Mouse (Mus musculus) neural tube, embryonic 15.5 days (tissue): Measurements from ENCODE around the gene Slc9a2. TPM values are rescaled to one million over a fixed set of nuclear protein-coding genes. Genes with fewer than 3 reads are reported as not detected.
A peak's percentile ranks its signal among the peaks of the same experiment; 100 is the strongest.

ENCODE experiments used
- ATAC-seq: fragments of 200-750 bp; cut with Nextera tagmentation; 2 replicates; pipeline ENCODE4 v1.8.0; 2017; ENCODE audit warnings: mild to moderate bottlenecking, moderate TSS enrichment, moderate library complexity; ENCODE audit not compliant: low FRiP score
- H3K27ac ChIP-seq: fragments of 300-500 bp; sonication (generic); replicated peaks from 2 replicates; pipeline ENCODE4 v1.5.1; 2015; ENCODE audit warnings: mild to moderate bottlenecking, inconsistent platforms
- H3K27me3 ChIP-seq: fragments of 300-500 bp; sonication (generic); replicated peaks from 2 replicates; pipeline ENCODE4 v1.6.1; 2015; ENCODE audit warnings: inconsistent platforms
- H3K36me3 ChIP-seq: fragments of 300-500 bp; sonication (generic); 2 replicates; pipeline ENCODE4 v1.6.1; 2015; ENCODE audit warnings: inconsistent platforms
- H3K4me1 ChIP-seq: fragments of 300-500 bp; sonication (generic); 2 replicates; pipeline ENCODE4 v1.6.1; 2015; ENCODE audit warnings: inconsistent platforms
- H3K4me2 ChIP-seq: fragments of 300-500 bp; sonication (generic); 2 replicates; pipeline ENCODE4 v1.6.1; 2015; ENCODE audit warnings: inconsistent platforms, mild to moderate bottlenecking, moderate library complexity
- H3K4me3 ChIP-seq: fragments of 300-500 bp; sonication (generic); replicated peaks from 2 replicates; pipeline ENCODE4 v1.5.1; 2015; ENCODE audit warnings: mild to moderate bottlenecking, inconsistent platforms
- H3K9ac ChIP-seq: fragments of 300-500 bp; sonication (generic); replicated peaks from 2 replicates; pipeline ENCODE4 v1.6.1; 2015; ENCODE audit warnings: mild to moderate bottlenecking, inconsistent platforms
- H3K9me3 ChIP-seq: fragments of 300-500 bp; sonication (generic); replicated peaks from 2 replicates; pipeline ENCODE4 v1.6.1; 2016; ENCODE audit warnings: inconsistent platforms
- WGBS: fragments of 180-500 bp; shearing (Covaris S2); methylation state at CpG from one replicate; pipeline ENCODE4 v1.1.7; 2015; ENCODE audit warnings: mixed read lengths; 5-methylcytosine and 5-hydroxymethylcytosine counted together
- polyA plus RNA-seq: library from polyadenylated mRNA; unstranded; fragments of >200 nt; fragmentation: Nextera tagmentation; extraction: Ambion mirVana; gene quantifications from 2 replicates; pipeline ENCODE4 v1.2.1, GENCODE M21; 2015

Slc9a2 gene
- polyA plus RNA-seq, 1 experiment from 2014 or later = 0.26 TPM

DNA sequence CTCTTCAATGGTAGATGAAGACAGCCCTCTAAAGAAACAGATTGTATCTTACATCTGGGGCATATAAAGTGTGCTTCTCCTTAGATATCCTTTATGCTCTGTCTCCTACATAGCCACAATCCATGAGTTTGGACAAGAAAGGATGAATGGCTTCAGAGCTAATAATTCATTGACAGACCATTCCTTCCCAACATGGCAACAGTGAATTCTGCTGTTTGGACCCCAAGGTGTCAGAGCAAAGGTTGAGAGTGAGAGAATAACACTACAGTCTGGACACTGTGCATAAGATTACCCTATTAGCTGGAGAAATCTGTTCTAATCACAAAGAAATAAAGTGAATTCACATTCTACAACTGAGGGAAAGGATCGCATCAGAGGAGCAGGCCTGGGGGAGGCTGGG, 115.1 kb downstream of the Slc9a2 start:
- no peaks in the 10 kb centered on the region for H3K36me3 ChIP-seq
- no peak overlapping the region for H3K4me3 ChIP-seq
- no peak overlapping the region for H3K4me2 ChIP-seq
- peaks cover 6% of the 10 kb centered on the region for H3K4me1 ChIP-seq
- ATAC-seq = no peak
- H3K27me3 ChIP-seq = no peaks in the 10 kb centered on the region; the same call in 1 of the 2 replicates
- no peaks in the 10 kb centered on the region for H3K9me3 ChIP-seq
- H3K27ac ChIP-seq = no peak overlapping the region
- WGBS = 86% methylated on average over 1 of the region's 1 CpGs
- no peak overlapping the region for H3K9ac ChIP-seq

DNA sequence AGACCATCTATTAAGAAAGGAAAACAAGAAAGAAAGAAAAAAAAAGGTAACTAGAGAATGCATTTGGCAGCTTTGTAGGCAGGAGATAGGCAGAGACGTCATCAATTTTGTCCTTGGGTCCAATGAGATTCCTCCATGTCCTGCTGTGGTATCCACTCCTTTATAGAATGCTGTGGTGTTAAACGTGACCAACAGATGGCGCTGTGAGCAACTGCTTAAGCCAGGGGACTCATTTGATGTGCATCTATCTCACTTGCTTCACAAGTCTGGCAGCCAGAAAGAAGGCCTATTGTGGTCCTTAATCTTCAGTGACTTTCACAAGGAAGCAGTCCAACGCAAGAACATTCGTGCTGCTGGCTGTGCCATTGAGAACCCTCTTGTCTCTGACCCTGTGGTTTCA, 117.0 kb downstream of the Slc9a2 start:
- Histone ChIP-seq H3K4me2 (no peak overlapping the region), H3K4me1 (no peaks in the 10 kb centered on the region), H3K9me3 (no peaks in the 10 kb centered on the region), H3K27ac (no peak overlapping the region), H3K36me3 (no peaks in the 10 kb centered on the region), H3K9ac (no peak overlapping the region), H3K27me3 (no peaks in the 10 kb centered on the region; the same call in 1 of the 2 replicates), H3K4me3 (no peak overlapping the region)
- ATAC-seq = no peak
- 13% methylated on average over 5 of the region's 5 CpGs for WGBS

DNA sequence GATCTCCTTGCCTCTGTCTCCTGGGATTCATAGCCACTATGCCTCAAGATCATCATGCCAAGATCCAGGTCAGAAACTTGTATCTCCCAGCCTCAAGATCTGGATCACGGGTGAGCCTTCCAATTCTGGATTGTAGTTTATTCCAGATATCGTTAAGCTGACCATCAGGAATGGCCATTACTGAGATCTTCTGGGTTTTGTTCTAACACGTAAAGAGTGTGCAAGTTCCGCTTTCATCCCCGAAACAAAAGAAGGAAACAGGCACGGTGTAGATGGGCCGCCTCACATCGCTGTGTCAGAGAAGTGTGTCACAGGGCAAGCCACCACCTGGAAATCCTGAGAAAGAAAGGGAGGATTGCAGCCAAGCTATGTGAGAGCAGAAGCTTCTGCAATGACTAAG, 118.7 kb downstream of the Slc9a2 start:
- Histone ChIP-seq H3K9ac (no peak overlapping the region), H3K27me3 (no peaks in the 10 kb centered on the region; the same call in 1 of the 2 replicates), H3K9me3 (no peaks in the 10 kb centered on the region), H3K27ac (no peak overlapping the region), H3K36me3 (no peaks in the 10 kb centered on the region), H3K4me3 (no peak overlapping the region), H3K4me1 (no peaks in the 10 kb centered on the region), H3K4me2 (no peak overlapping the region)
- WGBS = 92% methylated on average over 8 of the region's 8 CpGs
- no peak for ATAC-seq

DNA sequence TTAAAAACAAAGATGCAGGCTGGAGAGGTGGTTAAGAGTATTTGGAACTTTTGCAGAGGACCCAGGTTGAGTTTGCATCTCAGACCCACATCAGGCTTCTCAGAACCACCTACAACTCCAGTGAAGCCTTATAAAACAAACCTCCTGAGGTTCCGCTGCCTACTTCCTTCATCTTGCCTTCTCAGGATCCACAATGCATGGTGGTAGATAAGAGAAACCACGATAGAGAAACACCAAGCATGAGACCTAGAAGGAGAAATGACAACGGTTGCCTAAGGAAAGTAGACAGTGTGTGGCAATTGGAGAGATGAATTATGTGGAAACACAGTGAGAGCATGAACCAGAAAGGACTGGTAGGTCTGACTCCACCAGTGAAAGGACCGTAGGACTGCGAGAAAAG, 120.5 kb downstream of the Slc9a2 start:
- no peak for ATAC-seq
- Histone ChIP-seq H3K27me3 (no peaks in the 10 kb centered on the region), H3K9me3 (no peaks in the 10 kb centered on the region), H3K36me3 (no peaks in the 10 kb centered on the region), H3K4me2 (no peak overlapping the region), H3K9ac (no peak overlapping the region), H3K4me3 (no peak overlapping the region), H3K4me1 (no peaks in the 10 kb centered on the region), H3K27ac (no peak overlapping the region)
- 90% methylated on average over 5 of the region's 5 CpGs for WGBS

DNA sequence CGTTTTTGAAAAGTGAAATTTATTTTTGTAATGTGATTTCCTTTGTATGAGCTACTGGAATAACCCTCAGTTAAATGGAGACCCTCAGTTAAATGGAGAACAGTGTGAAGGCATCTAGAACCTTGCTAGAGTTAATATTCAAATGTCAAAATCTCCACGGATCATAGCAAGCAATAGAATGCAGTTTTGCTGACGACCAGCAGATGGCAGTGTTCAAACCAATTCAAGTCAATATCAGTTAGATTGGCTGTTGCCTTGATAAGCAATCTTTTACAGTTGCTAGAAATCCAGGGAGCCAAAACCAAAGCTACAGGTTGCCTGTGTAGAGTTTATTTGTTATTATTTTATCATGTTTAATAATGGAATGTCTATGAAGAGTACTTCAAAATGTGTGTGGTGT, 122.4 kb downstream of the Slc9a2 start:
- WGBS = 26% methylated on average over 3 of the region's 3 CpGs
- no peak overlapping the region for H3K27ac ChIP-seq
- no peak for ATAC-seq
- H3K27me3 ChIP-seq = no peaks in the 10 kb centered on the region
- no peaks in the 10 kb centered on the region for H3K36me3 ChIP-seq
- no peak overlapping the region for H3K9ac ChIP-seq
- H3K4me1 ChIP-seq = no peaks in the 10 kb centered on the region
- H3K9me3 ChIP-seq = no peaks in the 10 kb centered on the region
- H3K4me2 ChIP-seq = no peak overlapping the region
- no peak overlapping the region for H3K4me3 ChIP-seq

DNA sequence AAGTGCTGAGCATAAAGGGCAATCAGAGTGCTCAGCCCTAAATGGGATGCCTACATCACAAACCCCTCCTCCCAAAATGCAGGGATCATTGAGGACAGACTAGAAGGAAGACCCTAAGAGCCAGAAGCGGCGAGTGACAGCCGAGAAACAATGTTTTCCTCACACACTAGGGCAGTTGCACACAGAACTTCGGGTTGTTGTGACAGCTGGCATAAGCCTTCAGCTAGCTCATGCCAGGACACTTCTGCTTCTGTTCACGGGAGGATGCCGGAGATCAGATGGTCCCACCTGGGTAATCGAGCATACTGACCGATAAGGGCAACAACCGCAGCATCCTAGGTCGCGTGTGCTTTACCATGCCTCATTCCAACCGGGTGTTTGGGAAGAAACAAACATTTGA, 123.7 kb downstream of the Slc9a2 start:
- H3K4me3 ChIP-seq = no peak overlapping the region
- H3K36me3 ChIP-seq = no peaks in the 10 kb centered on the region
- no peak overlapping the region for H3K9ac ChIP-seq
- H3K4me1 ChIP-seq = no peaks in the 10 kb centered on the region
- no peak for ATAC-seq
- no peak overlapping the region for H3K4me2 ChIP-seq
- no peaks in the 10 kb centered on the region for H3K9me3 ChIP-seq
- WGBS = 90% methylated on average over 12 of the region's 12 CpGs
- no peak overlapping the region for H3K27ac ChIP-seq
- H3K27me3 ChIP-seq = no peaks in the 10 kb centered on the region

DNA sequence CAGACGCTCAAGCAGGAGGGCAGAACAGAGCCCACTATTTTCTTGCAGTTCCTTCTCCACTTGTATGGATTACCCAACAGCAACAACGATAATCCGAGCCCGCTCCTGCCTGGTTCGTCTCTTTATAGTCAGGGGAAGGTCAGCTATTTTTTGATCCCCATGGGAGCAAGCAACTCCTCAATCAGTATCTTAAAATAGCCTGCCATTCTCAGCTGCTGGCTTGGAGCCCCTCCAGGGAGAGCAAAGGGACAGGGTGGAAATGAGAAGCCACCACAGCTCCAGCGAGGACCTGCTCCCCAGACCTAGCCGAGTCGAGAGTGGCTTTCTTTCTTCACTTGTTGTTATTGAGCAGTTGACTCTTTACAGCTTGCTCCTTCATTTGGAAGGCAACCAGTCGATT, 125.0 kb downstream of the Slc9a2 start, which contains the start of gene Tmem182:
Gene Tmem182 (plus strand): TSS at position 251 of the 400 bp plus-strand sequence.
- no peak within 1 kb of the TSS for H3K4me2 ChIP-seq
- ATAC-seq = no peak
- no peak within 1 kb of the TSS for H3K4me3 ChIP-seq
- H3K27ac ChIP-seq = no peak within 1 kb of the TSS
- 82% methylated on average over 9 of the region's 9 CpGs for WGBS
- no peaks in the 10 kb centered on the region for H3K4me1 ChIP-seq
- H3K9ac ChIP-seq = no peak within 1 kb of the TSS
- no peaks in the 10 kb centered on the region for H3K9me3 ChIP-seq
- no peaks in the 10 kb centered on the region for H3K27me3 ChIP-seq
- H3K36me3 ChIP-seq = no peaks in the 10 kb centered on the region

DNA sequence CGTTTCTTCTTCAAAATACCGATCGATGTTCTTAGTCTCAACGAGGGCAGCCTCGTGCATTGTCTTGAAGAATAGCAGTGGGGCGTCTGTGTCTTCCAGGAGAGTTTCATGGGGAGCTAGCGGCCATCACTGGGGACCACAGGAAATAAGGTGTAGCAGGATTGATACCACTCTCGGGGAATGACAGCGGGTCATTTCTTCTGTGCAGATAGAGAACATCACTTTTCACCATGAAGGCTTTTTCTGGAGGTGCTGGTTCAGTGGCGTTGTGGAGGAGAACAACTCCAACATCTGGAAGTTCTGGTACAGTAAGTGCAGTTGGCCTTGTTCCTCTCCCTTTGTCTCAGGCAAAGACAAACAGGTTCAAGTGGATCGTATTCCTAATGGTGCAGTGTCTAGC, 125.5 kb downstream of the Slc9a2 start:
- H3K27ac ChIP-seq = no peak overlapping the region
- no peaks in the 10 kb centered on the region for H3K9me3 ChIP-seq
- no peak for ATAC-seq
- H3K27me3 ChIP-seq = no peaks in the 10 kb centered on the region
- no peak overlapping the region for H3K4me2 ChIP-seq
- H3K4me1 ChIP-seq = no peaks in the 10 kb centered on the region
- H3K4me3 ChIP-seq = no peak overlapping the region
- H3K36me3 ChIP-seq = no peaks in the 10 kb centered on the region
- WGBS = 91% methylated on average over 11 of the region's 11 CpGs
- H3K9ac ChIP-seq = no peak overlapping the region

DNA sequence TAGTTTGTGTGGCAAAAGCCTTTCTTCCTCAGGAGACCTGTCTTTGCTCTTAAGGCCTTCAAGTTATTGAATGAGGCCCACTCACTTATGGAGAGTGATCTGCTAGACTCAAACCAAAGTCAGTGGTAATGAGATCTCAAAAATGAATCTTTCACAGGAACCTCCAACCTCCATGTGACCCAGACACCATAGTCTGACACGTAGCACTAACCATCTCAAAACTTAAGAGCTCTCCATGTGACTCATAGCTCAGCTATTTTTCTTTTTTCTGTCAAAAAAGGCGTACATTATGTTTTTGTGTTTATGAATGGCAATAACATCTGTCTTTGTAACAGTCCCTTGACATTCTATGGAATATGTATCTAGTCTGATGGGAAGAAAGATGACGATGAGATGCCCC, 128.3 kb downstream of the Slc9a2 start:
- Histone ChIP-seq H3K36me3 (no peaks in the 10 kb centered on the region), H3K27me3 (no peaks in the 10 kb centered on the region), H3K4me2 (no peak overlapping the region), H3K27ac (no peak overlapping the region), H3K9me3 (no peaks in the 10 kb centered on the region), H3K4me3 (no peak overlapping the region), H3K9ac (no peak overlapping the region), H3K4me1 (no peaks in the 10 kb centered on the region)
- ATAC-seq = no peak
- 94% methylated on average over 3 of the region's 3 CpGs for WGBS

DNA sequence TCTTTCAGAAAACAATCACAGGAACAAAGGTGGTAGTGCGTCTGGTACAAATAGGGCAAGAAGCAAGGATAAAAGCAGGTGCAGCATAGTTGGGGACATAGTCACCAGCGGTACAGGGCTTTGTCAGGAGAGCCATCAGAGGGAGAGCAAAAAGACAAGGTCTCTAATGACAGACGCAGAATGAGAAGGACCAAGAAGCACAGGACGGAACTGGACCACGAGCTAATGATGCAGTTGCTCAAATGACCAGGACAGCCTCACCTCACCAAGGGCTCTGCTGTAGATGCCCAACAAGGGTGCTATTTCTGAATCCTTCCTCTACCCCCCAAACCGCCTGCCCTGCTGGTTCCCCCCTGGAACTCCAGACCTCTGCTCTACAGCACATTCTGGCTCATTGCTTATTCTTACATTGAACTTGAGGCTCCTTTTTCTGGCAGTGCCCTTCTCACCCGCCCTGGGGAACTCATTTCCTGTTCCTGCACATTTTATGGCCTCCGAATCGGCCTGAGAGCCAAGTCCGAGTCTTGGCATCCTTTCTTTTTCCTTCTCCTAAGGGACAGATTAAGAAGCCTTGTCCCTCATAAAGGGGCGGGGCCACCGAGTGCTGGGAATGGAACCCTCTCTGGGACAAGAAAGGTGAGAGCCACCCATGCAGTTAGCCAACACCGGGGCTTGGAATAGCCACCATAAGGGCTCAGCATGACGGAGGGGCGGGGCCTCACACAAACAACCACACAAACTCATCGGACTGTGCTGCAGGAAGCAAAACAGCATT, 134.9 kb downstream of the Slc9a2 start:
- WGBS = 58% methylated on average over 16 of the region's 16 CpGs
- no peak for ATAC-seq
- no peak overlapping the region for H3K27ac ChIP-seq

More for the DNA sequence above, 134.9 kb downstream of the Slc9a2 start:
- peak overlapping the region; percentile 20; the same call in 1 of the 2 replicates for H3K4me2 ChIP-seq
- no peaks in the 10 kb centered on the region for H3K36me3 ChIP-seq
- H3K4me3 ChIP-seq = no peak overlapping the region
- H3K9me3 ChIP-seq = no peaks in the 10 kb centered on the region
- H3K9ac ChIP-seq = no peak overlapping the region
- no peaks in the 10 kb centered on the region for H3K27me3 ChIP-seq
- no peaks in the 10 kb centered on the region for H3K4me1 ChIP-seq
